Mouse (Mus musculus) adrenal gland, adult 18-20 months (tissue): ENCODE results near the gene Zfp936. TPM values are rescaled to one million over a fixed set of nuclear protein-coding genes. Genes with fewer than 3 reads are reported as not detected.
"Not testable (repeated sequence)": the region's sequence is repeated elsewhere in the genome, so short reads cannot be mapped to it uniquely, and the experiment has no call there.

ENCODE experiments used
- DNase-seq, 2 experiments: peaks; one replicate each; pipeline ENCODE4 v3.0.0; 2021 to 2022; ENCODE audit warnings: low spot score in 2 of 2
- long read RNA-seq, 2 experiments: library from polyadenylated mRNA; stranded (forward); transcript quantifications; one replicate each; pipeline ENCODE4 v2.0.0; 2021
- microRNA-seq, 2 experiments: library from miRNA; unstranded; fragments of <30 nt; microRNA quantifications; one replicate each; pipeline ENCODE4 v1.2.0; 2021; ENCODE audit warnings: borderline number of aligned reads in 2 of 2
- total RNA-seq, 2 experiments: library from RNA; stranded (reverse); gene quantifications; 1 replicate in 1 of 2; 2 replicates in 1 of 2; pipeline ENCODE4 v1.2.3; 2021

Zfp936 gene
- total RNA-seq: not detected
- long read RNA-seq, experiment 1: 0 reads
- long read RNA-seq, experiment 2: 0 reads

DNA sequence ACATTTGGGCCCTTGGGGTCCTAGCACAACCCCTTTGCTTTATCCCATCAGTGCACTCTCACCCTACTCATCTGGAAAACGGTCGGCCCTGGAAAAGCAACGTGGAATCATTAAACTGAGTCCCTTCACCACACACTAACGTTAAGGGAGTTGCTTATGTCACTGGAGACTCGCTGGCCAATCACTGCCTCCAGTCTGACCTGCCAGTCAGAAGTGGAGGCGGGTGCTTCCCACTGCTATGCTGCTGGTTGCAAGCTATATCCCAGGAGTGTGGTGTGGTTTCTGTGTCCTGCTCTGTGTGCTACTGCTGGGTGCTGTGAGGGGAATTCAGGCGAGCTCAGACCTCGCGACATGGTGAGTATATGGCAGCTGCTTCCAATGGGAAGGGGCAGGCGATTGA is at the start of gene Zfp936:
Gene Zfp936, plus strand, starts transcription at position 301 of the 400 bp plus-strand sequence.
- not testable (repeated sequence) for DNase-seq

- no peak for DNase-seq
These were observed 36.2 kb upstream of the Zfp936 start for GRCm38 (mm10) chr7:43077831-43078230.

DNA sequence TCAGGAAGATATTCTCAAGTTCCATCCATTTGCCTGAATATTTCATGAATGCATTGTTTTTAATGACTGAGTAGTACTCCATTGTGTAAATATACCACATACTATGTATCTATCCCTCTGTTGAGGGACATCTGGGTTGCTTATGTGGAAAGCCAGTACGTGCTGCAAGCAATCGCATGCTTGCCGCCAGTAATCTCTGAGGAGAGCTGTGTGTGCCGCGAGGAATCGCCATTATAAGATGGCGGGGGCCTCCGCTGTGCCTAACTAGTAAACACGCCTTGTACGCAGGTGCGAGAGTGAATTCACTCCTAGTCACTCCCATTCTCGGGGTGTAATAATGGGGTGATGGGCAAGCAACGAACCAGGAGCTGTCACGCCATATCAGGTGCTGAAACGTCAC is 14.7 kb downstream of the Zfp936 start:
- DNase-seq: not testable (repeated sequence)

DNA sequence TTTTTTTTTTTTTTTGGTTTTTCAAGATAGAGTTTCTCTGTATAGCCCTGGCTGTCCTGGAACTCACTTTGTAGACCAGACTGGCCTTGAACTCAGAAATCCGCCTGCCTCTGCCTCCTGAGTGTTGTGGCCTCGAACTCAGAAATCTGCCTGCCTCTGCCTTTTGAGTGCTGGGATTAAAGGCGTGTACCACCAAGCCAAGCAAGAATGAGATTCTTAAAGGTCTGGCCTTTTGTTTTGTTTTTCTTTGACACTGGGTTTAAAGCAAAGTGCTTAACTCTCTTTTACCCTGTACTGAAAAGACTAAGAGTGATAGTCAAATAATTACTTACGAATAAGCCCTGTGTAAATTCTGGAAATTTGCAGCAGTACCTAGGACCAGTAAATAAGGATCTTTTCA is 50.1 kb downstream of the Zfp936 start:
- not testable (repeated sequence) for DNase-seq

GRCm38 (mm10) chr7:43167101-43167500 is 53.1 kb downstream of the Zfp936 start:
- DNase-seq: not testable (repeated sequence)

- DNase-seq: not testable (repeated sequence)
These were observed 53.8 kb downstream of the Zfp936 start for GRCm38 (mm10) chr7:43167811-43168210.

DNA sequence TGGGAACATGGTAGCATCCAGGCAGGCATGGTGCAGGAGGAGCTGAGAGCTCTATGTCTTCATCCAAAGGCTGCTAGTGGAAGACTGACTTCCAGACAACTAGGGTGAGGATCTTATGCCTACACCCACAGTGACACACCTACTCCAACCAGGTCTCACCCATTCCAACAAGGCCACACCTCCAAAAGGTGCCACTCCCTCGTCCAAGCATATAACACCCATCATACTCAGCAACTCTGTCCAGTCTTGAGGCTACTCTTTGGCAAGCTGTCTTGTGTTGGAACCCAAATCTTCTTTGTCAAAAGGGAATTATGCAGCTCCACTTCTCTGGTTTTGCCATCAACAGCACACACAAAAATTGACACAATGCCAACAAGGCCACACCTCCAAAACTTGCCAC is 54.2 kb downstream of the Zfp936 start:
- not testable (repeated sequence) for DNase-seq

DNA sequence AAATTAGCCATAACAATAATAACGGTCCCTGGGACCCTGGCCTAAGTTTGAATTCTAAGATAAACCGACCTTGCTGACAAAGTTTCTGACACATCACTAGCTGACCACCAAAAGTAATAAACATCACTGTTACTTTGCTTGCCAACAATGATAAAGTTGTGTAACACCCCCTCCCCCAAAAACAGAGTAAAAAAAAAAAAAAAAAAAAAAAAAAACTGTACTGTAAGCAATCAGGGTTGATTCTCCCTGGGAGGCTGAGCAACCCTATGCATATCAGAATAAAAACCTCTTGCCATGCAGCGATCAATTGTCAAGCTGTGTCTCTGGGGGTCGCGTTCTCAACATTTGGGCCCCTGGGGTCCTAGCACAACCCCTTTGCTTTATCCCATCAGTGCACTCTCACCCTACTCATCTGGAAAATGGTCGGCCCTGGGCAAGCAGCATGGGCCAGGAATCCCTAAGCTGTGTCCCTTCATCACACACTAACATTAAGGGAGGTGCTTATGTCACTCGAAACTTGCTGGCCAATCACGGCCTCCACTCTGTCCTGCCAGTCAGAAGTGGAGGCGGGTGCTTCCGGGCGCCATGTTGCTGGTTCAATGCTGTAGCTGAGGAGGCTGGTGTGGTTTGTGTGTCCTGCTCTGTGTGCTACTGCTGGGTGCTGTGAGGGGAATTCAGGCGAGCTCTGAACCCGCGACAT is 63.1 kb downstream of the Zfp936 start:
- DNase-seq: no peak

- not testable (repeated sequence) for DNase-seq
These were observed 99.8 kb downstream of the Zfp936 start for GRCm38 (mm10) chr7:43213781-43214180.

Small RNA genes within 50 kb of the gene (microRNA-seq; reads per million reads assigned to microRNA genes)
- 0 reads per million in 2 experiments for gene Gm22707

Other genes starting within 250 kb of the Zfp936 start
- under 1 TPM in 1 of 2 experiments, not detected in 1; 0.10 TPM for gene Gm2381, start 247.0 kb upstream of the Zfp936 start, total RNA-seq
- gene Vmn2r63, start 180.4 kb upstream of the Zfp936 start, total RNA-seq: not detected
- not detected for gene Gm9268, start 95.5 kb upstream of the Zfp936 start, total RNA-seq
- gene Zfp715, start 199.1 kb downstream of the Zfp936 start, total RNA-seq: 10 to 100 TPM; 20.1 to 20.9 TPM
- gene Siglecf, start 237.1 kb downstream of the Zfp936 start, total RNA-seq: not detected